Mouse (Mus musculus) liver, embryonic 11.5 days (tissue): ENCODE measurements at regions not wholly inside any gene's neighbourhood (a gene's known extent, or its start where the extent isn't known, plus 50 kb on each side); places are given as distances from the start of the nearest gene placed in this dataset.

Experiments used
- ATAC-seq: fragments of 200-750 bp; cut with Nextera tagmentation; replicated peaks from 2 replicates; pipeline ENCODE4 v1.8.0; 2017; ENCODE audit warnings: moderate number of reproducible peaks, mild to moderate bottlenecking, moderate TSS enrichment, moderate library complexity; ENCODE audit not compliant: low FRiP score
- DNase-seq: peaks from one replicate; pipeline ENCODE4 v3.0.0-alpha.2; 2017; ENCODE audit warnings: low spot score
- H3K27ac ChIP-seq: fragments of 300-500 bp; sonication (generic); 2 replicates; pipeline ENCODE4 v1.5.1; 2014; ENCODE audit warnings: mild to moderate bottlenecking, low read depth, low read length, control low read depth
- H3K27me3 ChIP-seq: fragments of 300-500 bp; sonication (generic); replicated peaks from 2 replicates; pipeline ENCODE4 v1.6.1; 2014; ENCODE audit warnings: low read length, mixed read lengths; ENCODE audit not compliant: control insufficient read depth, insufficient read depth
- H3K36me3 ChIP-seq: fragments of 300-500 bp; sonication (generic); 2 replicates; pipeline ENCODE4 v1.6.1; 2014; ENCODE audit warnings: mild to moderate bottlenecking, low read length, moderate library complexity, mixed read lengths; ENCODE audit not compliant: control insufficient read depth, insufficient read depth
- H3K4me1 ChIP-seq: fragments of 300-500 bp; sonication (generic); replicated peaks from 2 replicates; pipeline ENCODE4 v1.6.1; 2014; ENCODE audit warnings: low read length, mixed read lengths; ENCODE audit not compliant: control insufficient read depth, insufficient read depth
- H3K4me2 ChIP-seq: fragments of 300-500 bp; sonication (generic); 2 replicates; pipeline ENCODE4 v1.6.1; 2014; ENCODE audit warnings: mild to moderate bottlenecking, control low read depth, moderate library complexity
- H3K4me3 ChIP-seq: fragments of 300-500 bp; sonication (generic); 2 replicates; pipeline ENCODE4 v1.5.1; 2014; ENCODE audit warnings: low read depth, low read length, control low read depth
- H3K9ac ChIP-seq: fragments of 300-500 bp; sonication (generic); 2 replicates; pipeline ENCODE4 v1.6.1; 2014; ENCODE audit warnings: low read depth, low read length, control low read depth
- H3K9me3 ChIP-seq: fragments of 300-500 bp; sonication (generic); 2 replicates; pipeline ENCODE4 v1.6.1; 2016; ENCODE audit warnings: low read length, inconsistent platforms, mixed read lengths; ENCODE audit not compliant: control insufficient read depth
- WGBS: fragments of 180-500 bp; shearing (Covaris S2); extraction: QIAGEN DNeasy Blood & Tissue Kit; methylation state at CpG from one replicate; pipeline ENCODE4 v1.1.7; 2014; 5-methylcytosine and 5-hydroxymethylcytosine counted together

- ATAC-seq (no peak), DNase-seq (no peak)
- H3K4me2 ChIP-seq: no peak overlapping the region
- H3K4me1 ChIP-seq: no peaks in the 10 kb centered on the region
- no peak overlapping the region for H3K9ac ChIP-seq
- H3K27ac ChIP-seq: no peak overlapping the region
- H3K27me3 ChIP-seq: no peaks in the 10 kb centered on the region
- no peaks in the 10 kb centered on the region for H3K9me3 ChIP-seq
- no peaks in the 10 kb centered on the region for H3K36me3 ChIP-seq
- H3K4me3 ChIP-seq: no peak overlapping the region
- WGBS: 84% methylated on average over 6 of the region's 6 CpGs
Measured at GRCm38 (mm10) chr16:76079761-76080502, 57.9 kb upstream of the Samsn1 start.

- Histone ChIP-seq H3K27ac (no peak overlapping the region), H3K27me3 (no peaks in the 10 kb centered on the region), H3K4me3 (no peak overlapping the region), H3K9ac (no peak overlapping the region), H3K4me1 (no peaks in the 10 kb centered on the region), H3K36me3 (no peaks in the 10 kb centered on the region), H3K4me2 (no peak overlapping the region), H3K9me3 (no peaks in the 10 kb centered on the region)
- ATAC-seq (no peak), DNase-seq (no peak)
- 78% methylated on average over 5 of the region's 5 CpGs for WGBS
Measured at GRCm38 (mm10) chr16:76078219-76078618, 56.1 kb upstream of the Samsn1 start.

- Histone ChIP-seq H3K27ac (no peak overlapping the region), H3K4me3 (no peak overlapping the region), H3K4me2 (no peak overlapping the region), H3K36me3 (no peaks in the 10 kb centered on the region), H3K4me1 (no peaks in the 10 kb centered on the region), H3K9me3 (no peaks in the 10 kb centered on the region), H3K27me3 (no peaks in the 10 kb centered on the region), H3K9ac (no peak overlapping the region)
- ATAC-seq: no peak
- no peak for DNase-seq
- 83% methylated on average over 5 of the region's 5 CpGs for WGBS
Measured at GRCm38 (mm10) chr16:76076231-76076630, 54.1 kb upstream of the Samsn1 start.
